Mouse (Mus musculus): Measurements from ENCODE around the gene Gm21775. TPM values are rescaled to one million over a fixed set of nuclear protein-coding genes. Genes with fewer than 3 reads are reported as not detected.
"Not testable (repeated sequence)": the region's sequence is repeated elsewhere in the genome, so short reads cannot be mapped to it uniquely, and the experiment has no call there.

The Gm21775 gene
- not detected in 2 replicates for polyA plus RNA-seq (2012; rRNA removed)

- not testable (repeated sequence) for DNase-seq (ENCODE audit: low read depth)
Observed at GRCm38 (mm10) chrY:10553153-10553552, at the start of gene Gm21775. Gene Gm21775 (plus strand): TSS chrY:10553453.

- DNase-seq (ENCODE audit: low read depth) = not testable (repeated sequence)
Observed at GRCm38 (mm10) chrY:10535942-10536341, 17.3 kb upstream of the Gm21775 start, which contains the start of gene Gm20737. Gene Gm20737 (minus strand): TSS chrY:10536042.

Other genes starting within 250 kb of the Gm21775 start
- gene Gm20834, start 228.9 kb upstream of the Gm21775 start, polyA plus RNA-seq (2012; rRNA removed) = not detected in 2 replicates
- gene Gm28510, start 140.7 kb upstream of the Gm21775 start, polyA plus RNA-seq (2012; rRNA removed) = not detected in 2 replicates
- gene Gm20737, start 17.4 kb upstream of the Gm21775 start, polyA plus RNA-seq (2012; rRNA removed) = not detected in 2 replicates
- not detected in 2 replicates for gene Gm21900, start 62.9 kb downstream of the Gm21775 start, polyA plus RNA-seq (2012; rRNA removed)
- not detected in 2 replicates for gene Gm20777, start 199.0 kb downstream of the Gm21775 start, polyA plus RNA-seq (2012; rRNA removed)

Data from brain, embryonic 14.5 days (tissue).